Mouse (Mus musculus): ENCODE data around the gene Muc3. TPM values are rescaled to one million over a fixed set of nuclear protein-coding genes. Genes with fewer than 3 reads are reported as not detected.

Muc3 gene
- total and polyA plus RNA-seq, 2 experiments from 2014 or later, result not detected

DNA sequence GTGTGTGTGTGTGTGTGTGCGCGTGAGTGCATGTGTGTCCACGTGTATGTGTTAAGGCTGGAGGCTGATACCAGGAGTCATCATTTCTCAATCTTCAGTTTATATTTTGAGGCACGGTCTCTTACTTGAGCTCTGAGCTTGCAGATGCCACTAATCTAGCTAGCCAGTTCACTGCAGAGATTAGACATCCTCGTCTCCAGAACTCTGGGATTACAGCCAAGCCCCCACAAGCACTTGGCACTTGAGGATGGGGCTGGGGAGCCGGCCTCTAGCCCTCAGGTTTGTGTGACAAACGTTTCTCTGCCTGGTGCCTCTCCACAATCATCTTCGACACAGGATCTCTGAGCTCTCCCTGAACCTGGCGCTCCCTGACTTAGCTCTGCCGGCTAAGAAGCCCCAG is 58.3 kb downstream of the Muc3 start:
- H3K9me3 ChIP-seq (ENCODE audit: low read length), result no peaks in the 10 kb centered on the region
- DNase-seq (ENCODE audit: low spot score) (no peak), ATAC-seq (ENCODE audit: low FRiP score) (no peak)
- H3K4me2 ChIP-seq (ENCODE audit: low read depth, low read length, poor library complexity, severe bottlenecking), result no peak overlapping the region
- H3K27me3 ChIP-seq (ENCODE audit: insufficient read depth, low read length), result no peaks in the 10 kb centered on the region
- no peaks in the 10 kb centered on the region for H3K36me3 ChIP-seq (ENCODE audit: insufficient read depth, low read length)
- H3K4me1 ChIP-seq (ENCODE audit: insufficient read depth, low read length), result no peaks in the 10 kb centered on the region
- TF ChIP-seq CTCF (IDR thresholded peaks at IDR 0.05), result no peak
- WGBS, result 73% methylated on average over 10 of the region's 10 CpGs
- H3K9ac ChIP-seq (replicated peaks; ENCODE audit: low read length, poor library complexity, severe bottlenecking), result no peak overlapping the region
- H3K27ac ChIP-seq (ENCODE audit: low read depth, low read length), result no peak overlapping the region
- H3K4me3 ChIP-seq (ENCODE audit: low read depth, low read length), result no peak overlapping the region

DNA sequence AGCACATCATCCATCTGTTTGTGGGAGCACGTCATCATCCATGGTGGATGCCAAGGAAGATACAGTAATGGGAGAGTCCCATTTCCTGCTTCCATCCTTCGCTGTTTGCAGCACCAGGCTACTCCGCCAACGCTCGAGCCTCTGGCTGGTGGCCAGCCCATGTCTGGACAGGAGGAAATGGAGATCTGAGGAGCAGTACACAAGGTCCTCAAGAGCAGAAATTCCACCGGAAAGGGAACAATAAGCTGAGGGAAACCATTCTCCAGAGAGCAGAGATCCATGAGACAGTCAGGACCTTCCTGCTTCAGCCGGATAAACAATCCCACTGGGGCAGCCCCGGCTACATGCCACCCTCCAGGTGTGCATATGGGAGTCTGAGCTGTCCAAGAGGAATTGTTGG is 61.7 kb downstream of the Muc3 start:
- Histone ChIP-seq H3K4me1 (ENCODE audit: insufficient read depth, low read length) (no peaks in the 10 kb centered on the region), H3K27ac (ENCODE audit: low read depth, low read length) (no peak overlapping the region), H3K9me3 (ENCODE audit: low read length) (no peaks in the 10 kb centered on the region), H3K27me3 (ENCODE audit: insufficient read depth, low read length) (no peaks in the 10 kb centered on the region), H3K4me3 (ENCODE audit: low read depth, low read length) (no peak overlapping the region), H3K9ac (replicated peaks; ENCODE audit: low read length, poor library complexity, severe bottlenecking) (no peak overlapping the region), H3K4me2 (ENCODE audit: low read depth, low read length, poor library complexity, severe bottlenecking) (no peak overlapping the region), H3K36me3 (ENCODE audit: insufficient read depth, low read length) (no peaks in the 10 kb centered on the region)
- no peak for ATAC-seq (ENCODE audit: low FRiP score)
- no peak for TF ChIP-seq CTCF (IDR thresholded peaks at IDR 0.05)
- DNase-seq (ENCODE audit: low spot score), result no peak
- WGBS, result 82% methylated on average over 8 of the region's 8 CpGs

DNA sequence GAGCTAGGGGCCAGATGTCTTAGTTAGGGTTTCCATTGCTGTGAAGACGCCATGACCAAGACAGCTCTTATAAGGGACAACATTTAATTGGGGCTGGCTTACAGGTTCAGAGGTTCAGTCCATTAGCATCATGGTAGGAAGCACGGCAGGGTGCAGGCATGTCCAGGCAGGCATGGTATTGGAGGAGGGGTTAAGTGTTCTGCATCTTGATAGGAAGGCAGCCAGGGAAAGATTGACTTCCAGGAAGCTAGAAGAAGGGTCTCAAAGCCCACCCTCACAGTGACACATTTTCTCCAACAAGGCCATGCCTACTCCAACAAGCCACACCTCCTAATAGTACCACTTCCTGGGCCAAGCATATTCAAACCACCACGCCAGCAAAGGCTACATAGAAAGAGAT is 63.4 kb downstream of the Muc3 start:
- Histone ChIP-seq H3K4me2 (ENCODE audit: low read depth, low read length, poor library complexity, severe bottlenecking) (no peak overlapping the region), H3K27me3 (ENCODE audit: insufficient read depth, low read length) (no peaks in the 10 kb centered on the region), H3K9ac (replicated peaks; ENCODE audit: low read length, poor library complexity, severe bottlenecking) (no peak overlapping the region), H3K36me3 (ENCODE audit: insufficient read depth, low read length) (no peaks in the 10 kb centered on the region), H3K4me3 (ENCODE audit: low read depth, low read length) (no peak overlapping the region), H3K4me1 (ENCODE audit: insufficient read depth, low read length) (no peaks in the 10 kb centered on the region), H3K9me3 (ENCODE audit: low read length) (no peaks in the 10 kb centered on the region), H3K27ac (ENCODE audit: low read depth, low read length) (no peak overlapping the region)
- no peak for ATAC-seq (ENCODE audit: low FRiP score)
- TF ChIP-seq CTCF (IDR thresholded peaks at IDR 0.05), result no peak
- WGBS, result 91% methylated on average over 3 of the region's 3 CpGs
- no peak for DNase-seq (ENCODE audit: low spot score)

DNA sequence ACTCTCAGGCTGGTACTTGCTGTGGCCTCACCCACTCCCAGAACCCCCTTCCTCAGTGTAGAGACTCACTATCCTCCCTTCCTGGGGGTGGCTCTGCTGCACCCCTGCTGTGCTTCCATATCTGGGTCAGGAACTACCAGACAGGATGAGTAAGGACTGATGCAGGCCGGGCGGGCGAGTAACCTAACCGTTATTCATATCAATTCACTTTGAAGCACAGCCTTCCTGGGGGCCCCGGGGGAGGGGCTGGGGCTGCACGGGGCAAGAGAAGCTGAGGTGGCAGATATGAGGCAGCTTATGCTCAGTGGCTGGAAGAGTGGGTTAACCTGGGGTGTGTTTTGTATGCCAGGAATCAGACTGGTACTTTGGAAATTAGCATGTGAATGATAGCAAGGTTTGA is 64.1 kb downstream of the Muc3 start:
- TF ChIP-seq CTCF (IDR thresholded peaks at IDR 0.05), result no peak
- Histone ChIP-seq H3K4me1 (ENCODE audit: insufficient read depth, low read length) (no peaks in the 10 kb centered on the region), H3K27me3 (ENCODE audit: insufficient read depth, low read length) (no peaks in the 10 kb centered on the region), H3K4me3 (ENCODE audit: low read depth, low read length) (no peak overlapping the region), H3K9me3 (ENCODE audit: low read length) (no peaks in the 10 kb centered on the region), H3K9ac (replicated peaks; ENCODE audit: low read length, poor library complexity, severe bottlenecking) (no peak overlapping the region), H3K4me2 (ENCODE audit: low read depth, low read length, poor library complexity, severe bottlenecking) (no peak overlapping the region), H3K36me3 (ENCODE audit: insufficient read depth, low read length) (no peaks in the 10 kb centered on the region), H3K27ac (ENCODE audit: low read depth, low read length) (no peak overlapping the region)
- no peak for DNase-seq (ENCODE audit: low spot score)
- no peak for ATAC-seq (ENCODE audit: low FRiP score)
- 82% methylated on average over 6 of the region's 6 CpGs for WGBS

Other genes with a start within 250 kb of the Muc3 start
- gene Ift22, start 241.2 kb downstream of the Muc3 start, total RNA-seq (2014; rRNA removed), result 33.5 and 42.3 TPM in 2 replicates
- 122 and 137 TPM in 2 replicates for gene Ift22, start 241.2 kb downstream of the Muc3 start, polyA plus RNA-seq (2015; fragmentation: Nextera tagmentation; extraction: Ambion mirVana)
- 217 and 246 TPM in 2 replicates for gene Fis1, start 196.0 kb downstream of the Muc3 start, total RNA-seq (2014; rRNA removed)
- gene Fis1, start 196.0 kb downstream of the Muc3 start, polyA plus RNA-seq (2015; fragmentation: Nextera tagmentation; extraction: Ambion mirVana), result 391 and 425 TPM in 2 replicates
- 0.38 and 0.52 TPM in 2 replicates for gene Cldn15, start 182.7 kb downstream of the Muc3 start, total RNA-seq (2014; rRNA removed)
- gene Cldn15, start 182.7 kb downstream of the Muc3 start, polyA plus RNA-seq (2015; fragmentation: Nextera tagmentation; extraction: Ambion mirVana), result 0.07 and 0.32 TPM in 2 replicates
- 44.5 and 68.1 TPM in 2 replicates for gene Plod3, start 162.3 kb downstream of the Muc3 start, total RNA-seq (2014; rRNA removed)
- 26.7 and 29.3 TPM in 2 replicates for gene Plod3, start 162.3 kb downstream of the Muc3 start, polyA plus RNA-seq (2015; fragmentation: Nextera tagmentation; extraction: Ambion mirVana)
- 85.4 and 100 TPM in 2 replicates for gene Znhit1, start 161.3 kb downstream of the Muc3 start, total RNA-seq (2014; rRNA removed)
- gene Znhit1, start 161.3 kb downstream of the Muc3 start, polyA plus RNA-seq (2015; fragmentation: Nextera tagmentation; extraction: Ambion mirVana), result 153 and 176 TPM in 2 replicates
- 103 and 154 TPM in 2 replicates for gene Vgf, start 122.9 kb downstream of the Muc3 start, total RNA-seq (2014; rRNA removed)
- gene Vgf, start 122.9 kb downstream of the Muc3 start, polyA plus RNA-seq (2015; fragmentation: Nextera tagmentation; extraction: Ambion mirVana), result 46.8 and 49.1 TPM in 2 replicates
- gene Ap1s1, start 103.2 kb downstream of the Muc3 start, total RNA-seq (2014; rRNA removed), result 139 and 144 TPM in 2 replicates
- gene Ap1s1, start 103.2 kb downstream of the Muc3 start, polyA plus RNA-seq (2015; fragmentation: Nextera tagmentation; extraction: Ambion mirVana), result 308 and 311 TPM in 2 replicates
- 3.3 and 3.7 TPM in 2 replicates for gene Serpine1, start 77.1 kb downstream of the Muc3 start, total RNA-seq (2014; rRNA removed)
- gene Serpine1, start 77.1 kb downstream of the Muc3 start, polyA plus RNA-seq (2015; fragmentation: Nextera tagmentation; extraction: Ambion mirVana), result 0.06 and 0.30 TPM in 2 replicates
- gene Trim56, start 33.1 kb downstream of the Muc3 start, total RNA-seq (2014; rRNA removed), result 3.7 and 5.4 TPM in 2 replicates
- gene Trim56, start 33.1 kb downstream of the Muc3 start, polyA plus RNA-seq (2015; fragmentation: Nextera tagmentation; extraction: Ambion mirVana), result 1.2 and 1.4 TPM in 2 replicates
- gene Muc3a, start 63.1 kb upstream of the Muc3 start, total RNA-seq (2014; rRNA removed), result 0.90 TPM in 1 of 2 replicates, not detected in the other
- 0.45 and 0.68 TPM in 2 replicates for gene Muc3a, start 63.1 kb upstream of the Muc3 start, polyA plus RNA-seq (2015; fragmentation: Nextera tagmentation; extraction: Ambion mirVana)
- 168 and 174 TPM in 2 replicates for gene Ache, start 138.2 kb upstream of the Muc3 start, total RNA-seq (2014; rRNA removed)
- 132 and 148 TPM in 2 replicates for gene Ache, start 138.2 kb upstream of the Muc3 start, polyA plus RNA-seq (2015; fragmentation: Nextera tagmentation; extraction: Ambion mirVana)
- gene Ufsp1, start 145.3 kb upstream of the Muc3 start, total RNA-seq (2014; rRNA removed), result 24.5 and 29.3 TPM in 2 replicates
- gene Ufsp1, start 145.3 kb upstream of the Muc3 start, polyA plus RNA-seq (2015; fragmentation: Nextera tagmentation; extraction: Ambion mirVana), result 35.0 and 41.2 TPM in 2 replicates
- gene Srrt, start 158.4 kb upstream of the Muc3 start, total RNA-seq (2014; rRNA removed), result 112 and 114 TPM in 2 replicates
- gene Srrt, start 158.4 kb upstream of the Muc3 start, polyA plus RNA-seq (2015; fragmentation: Nextera tagmentation; extraction: Ambion mirVana), result 53.4 and 56.4 TPM in 2 replicates
- 11.6 and 17.5 TPM in 2 replicates for gene Trip6, start 165.1 kb upstream of the Muc3 start, total RNA-seq (2014; rRNA removed)
- gene Trip6, start 165.1 kb upstream of the Muc3 start, polyA plus RNA-seq (2015; fragmentation: Nextera tagmentation; extraction: Ambion mirVana), result 10.3 and 10.9 TPM in 2 replicates
- gene Slc12a9, start 184.3 kb upstream of the Muc3 start, total RNA-seq (2014; rRNA removed), result 28.9 and 30.4 TPM in 2 replicates
- gene Slc12a9, start 184.3 kb upstream of the Muc3 start, polyA plus RNA-seq (2015; fragmentation: Nextera tagmentation; extraction: Ambion mirVana), result 27.0 and 27.8 TPM in 2 replicates
- 14.0 and 16.0 TPM in 2 replicates for gene Ephb4, start 200.8 kb upstream of the Muc3 start, total RNA-seq (2014; rRNA removed)
- gene Ephb4, start 200.8 kb upstream of the Muc3 start, polyA plus RNA-seq (2015; fragmentation: Nextera tagmentation; extraction: Ambion mirVana), result 4.7 and 4.9 TPM in 2 replicates

All from midbrain, postnatal 0 days (tissue).